Mouse (Mus musculus) heart, embryonic 14.5 days (tissue): ENCODE results near the gene Ubqln1. TPM values are rescaled to one million over a fixed set of nuclear protein-coding genes. Genes with fewer than 3 reads are reported as not detected.
"Not testable (repeated sequence)": the region's sequence is repeated elsewhere in the genome, so short reads cannot be mapped to it uniquely, and the experiment has no call there.

ENCODE experiments used
- ATAC-seq: fragments of 200-750 bp; cut with Nextera tagmentation; 2 replicates; pipeline ENCODE4 v1.8.0; 2017; ENCODE audit warnings: low read depth, moderate TSS enrichment; ENCODE audit not compliant: insufficient number of reproducible peaks, insufficient read depth, low FRiP score
- H3K27ac ChIP-seq, 2 experiments: fragments of 200-500 bp in 1 of 2; fragments of 300-500 bp in 1 of 2; sonication (generic) in 1 of 2; replicated peaks in 1 of 2; 2 replicates each; pipeline ENCODE4 v1.5.1; 2012 to 2014; ENCODE audit warnings: low read depth in 2 of 2, low read length in 2 of 2, control low read depth in 1 of 2, mild to moderate bottlenecking in 1 of 2, mixed read lengths in 1 of 2; ENCODE audit not compliant: control insufficient read depth in 1 of 2, insufficient read depth in 1 of 2
- H3K27me3 ChIP-seq: fragments of 300-500 bp; sonication (generic); 2 replicates; pipeline ENCODE4 v1.6.1; 2014; ENCODE audit warnings: mild to moderate bottlenecking, low read length, control low read depth; ENCODE audit not compliant: control insufficient read depth, insufficient read depth
- H3K36me3 ChIP-seq: fragments of 300-500 bp; sonication (generic); 2 replicates; pipeline ENCODE4 v1.6.1; 2014; ENCODE audit warnings: mild to moderate bottlenecking, control low read depth, low read length, mixed read lengths; ENCODE audit not compliant: control insufficient read depth, insufficient read depth
- H3K4me1 ChIP-seq, 2 experiments: fragments of 200-500 bp in 1 of 2; fragments of 300-500 bp in 1 of 2; sonication (generic) in 1 of 2; 2 replicates each; pipeline ENCODE4 v1.6.1; 2012 to 2014; ENCODE audit warnings: low read length in 2 of 2, control low read depth in 1 of 2, mixed read lengths in 1 of 2; ENCODE audit not compliant: control insufficient read depth in 2 of 2, insufficient read depth in 2 of 2
- H3K4me2 ChIP-seq: fragments of 300-500 bp; sonication (generic); 2 replicates; pipeline ENCODE4 v1.6.1; 2014; ENCODE audit warnings: mild to moderate bottlenecking, low read length
- H3K4me3 ChIP-seq, 2 experiments: fragments of 200-500 bp in 1 of 2; fragments of 300-500 bp in 1 of 2; sonication (generic) in 1 of 2; 2 replicates each; pipeline ENCODE4 v1.5.1; 2012 to 2014; ENCODE audit warnings: low read length in 2 of 2, mild to moderate bottlenecking in 2 of 2, control low read depth in 1 of 2, low read depth in 1 of 2, moderate library complexity in 1 of 2; ENCODE audit not compliant: control insufficient read depth in 1 of 2, insufficient read depth in 1 of 2
- H3K9ac ChIP-seq: fragments of 300-500 bp; sonication (generic); 2 replicates; pipeline ENCODE4 v1.6.1; 2014; ENCODE audit warnings: mild to moderate bottlenecking, low read length
- H3K9me3 ChIP-seq: fragments of 300-500 bp; sonication (generic); 2 replicates; pipeline ENCODE4 v1.6.1; 2016; ENCODE audit warnings: low read length, control low read depth; ENCODE audit not compliant: control insufficient read depth
- WGBS: fragments of 180-500 bp; shearing (Covaris S2); extraction: QIAGEN DNeasy Blood & Tissue Kit; methylation state at CpG from one replicate; pipeline ENCODE4 v1.1.7; 2014; 5-methylcytosine and 5-hydroxymethylcytosine counted together
- polyA plus RNA-seq: library from polyadenylated mRNA; unstranded; fragments of >200 nt; fragmentation: Nextera tagmentation; extraction: Ambion mirVana; gene quantifications from 2 replicates; pipeline ENCODE4 v1.2.1, GENCODE M21; 2014

Ubqln1 gene
- polyA plus RNA-seq, 1 experiment from 2014 or later = 67.2 TPM

GRCm38 (mm10) chr13:58146603-58147002 lies 68.8 kb downstream of the Ubqln1 start:
- H3K9ac ChIP-seq, H3K9me3 ChIP-seq, H3K4me2 ChIP-seq, H3K4me1 ChIP-seq, H3K27me3 ChIP-seq, H3K27ac ChIP-seq, H3K4me3 ChIP-seq, ATAC-seq, H3K36me3 ChIP-seq: not testable (repeated sequence)
- 96% methylated on average over 8 of the region's 8 CpGs for WGBS

DNA sequence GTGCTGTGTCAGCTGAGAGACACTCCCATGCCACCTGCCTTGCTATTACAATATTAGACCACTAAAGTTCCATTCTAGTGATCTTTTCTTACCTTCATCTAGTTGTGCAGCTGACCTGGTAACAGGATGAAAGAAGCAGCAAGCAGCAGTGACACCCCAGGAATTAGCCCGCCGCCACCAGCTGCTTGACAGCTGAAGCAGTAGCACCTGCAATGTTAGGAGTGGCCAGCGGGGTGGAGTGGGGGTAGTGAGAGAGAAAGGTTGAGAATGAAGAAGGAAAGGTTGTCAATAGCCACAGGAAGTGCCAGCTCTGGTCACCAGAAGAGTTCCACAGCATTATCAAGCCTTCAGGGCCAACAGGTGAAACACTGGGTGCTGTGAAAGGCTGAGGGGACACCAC lies 83.8 kb downstream of the Ubqln1 start:
- 47% methylated on average over 3 of the region's 3 CpGs for WGBS
- Histone ChIP-seq H3K4me3 (no peak overlapping the region), H3K4me2 (no peak overlapping the region), H3K9me3 (no peaks in the 10 kb centered on the region; the same call in 1 of the 2 replicates), H3K4me1 (peaks cover 4 to 7% of the 10 kb centered on the region in 2 experiments; a peak in 3 of 4 replicates), H3K36me3 (peaks cover 5% of the 10 kb centered on the region; the same call in 1 of the 2 replicates), H3K27me3 (no peaks in the 10 kb centered on the region), H3K9ac (no peak overlapping the region), H3K27ac (no peak overlapping the region)
- no peak for ATAC-seq

DNA sequence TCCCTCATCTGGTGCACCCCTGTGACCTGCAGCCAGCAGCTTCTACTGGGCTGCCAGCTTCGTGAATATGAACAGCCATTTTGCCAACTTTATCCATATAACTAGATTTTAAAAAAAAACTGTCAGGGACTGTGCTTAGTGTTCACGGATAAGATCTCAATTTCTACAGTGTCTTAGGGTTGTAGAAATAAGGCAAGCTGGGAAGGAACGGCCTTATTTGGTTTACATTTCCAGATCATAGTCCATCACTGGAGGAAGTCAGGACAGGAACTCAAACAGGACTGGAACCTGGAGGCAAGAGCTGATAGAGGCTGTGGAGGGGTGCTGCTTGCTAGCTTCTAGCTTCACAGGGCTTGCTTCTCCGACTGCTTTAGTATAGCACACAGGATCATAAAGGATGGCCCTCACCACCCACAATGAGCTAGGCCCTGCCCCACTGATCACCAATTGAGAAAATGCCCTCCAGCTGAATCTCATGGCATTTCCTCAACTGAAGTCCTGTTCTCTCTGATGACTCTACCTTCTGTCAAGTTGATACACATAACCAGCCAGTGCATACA lies 85.7 kb downstream of the Ubqln1 start:
- H3K4me3 ChIP-seq = peak overlapping the region; percentile 88 to 96
- peaks cover 22% of the 10 kb centered on the region for H3K36me3 ChIP-seq
- H3K9me3 ChIP-seq = no peaks in the 10 kb centered on the region; the same call in 1 of the 2 replicates
- H3K27me3 ChIP-seq = no peaks in the 10 kb centered on the region
- no peak for ATAC-seq
- peak overlapping the region; percentile 100 for H3K9ac ChIP-seq
- peaks cover 6 to 19% of the 10 kb centered on the region in 2 experiments for H3K4me1 ChIP-seq
- H3K4me2 ChIP-seq = peak overlapping the region; percentile 75
- peak overlapping the region; percentile 96 to 99 for H3K27ac ChIP-seq
- WGBS = 35% methylated on average over 4 of the region's 4 CpGs

GRCm38 (mm10) chr13:58128768-58129671 lies 86.4 kb downstream of the Ubqln1 start:
- WGBS = under 1% methylated on average over 65 of the region's 83 CpGs
- H3K9me3 ChIP-seq = no peaks in the 10 kb centered on the region
- peak overlapping the region; percentile 100 for H3K9ac ChIP-seq
- peak overlapping the region; percentile 88 to 96 for H3K4me3 ChIP-seq
- ATAC-seq = peak; percentile 96
- H3K4me2 ChIP-seq = peak overlapping the region; percentile 75
- peak overlapping the region; percentile 97 to 99 for H3K27ac ChIP-seq
- peaks cover 25% of the 10 kb centered on the region for H3K36me3 ChIP-seq
- H3K4me1 ChIP-seq = peaks cover 6 to 25% of the 10 kb centered on the region in 2 experiments
- no peaks in the 10 kb centered on the region for H3K27me3 ChIP-seq

DNA sequence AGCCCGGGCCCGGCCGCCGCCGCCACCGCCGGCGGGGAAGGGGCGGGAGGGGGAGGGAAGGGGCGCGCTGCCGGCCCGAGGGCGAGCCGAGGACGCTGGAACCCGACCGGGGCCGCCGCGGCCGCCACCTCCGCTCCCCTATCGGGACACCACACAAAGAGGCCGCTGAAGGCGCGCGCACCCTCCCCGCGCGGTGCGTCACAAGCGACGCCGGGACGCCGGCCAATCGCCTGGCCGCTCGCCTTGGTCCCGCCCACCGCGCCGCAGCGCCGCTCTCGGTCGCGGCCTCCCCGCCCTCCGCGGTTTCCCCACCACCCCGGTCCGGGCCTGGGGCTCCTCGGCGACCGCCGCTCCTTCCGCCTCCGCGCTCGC lies 87.1 kb downstream of the Ubqln1 start, which contains the start of gene Hnrnpa0:
TSS of gene Hnrnpa0 (minus strand) at position 161 of the 372 bp plus-strand sequence.
- under 1% methylated on average over 36 of the region's 62 CpGs for WGBS
- peak within 1 kb of the TSS; percentile 100 for H3K9ac ChIP-seq
- peak; percentile 95 for ATAC-seq

GRCm38 (mm10) chr13:58127766-58128361 lies 87.6 kb downstream of the Ubqln1 start:
- under 1% methylated on average over 77 of the region's 81 CpGs for WGBS
- Histone ChIP-seq H3K27me3 (no peaks in the 10 kb centered on the region), H3K4me2 (peak overlapping the region; percentile 75), H3K36me3 (peaks cover 25% of the 10 kb centered on the region), H3K4me1 (peaks cover 6 to 29% of the 10 kb centered on the region in 2 experiments), H3K4me3 (peak overlapping the region; percentile 96 to 99), H3K27ac (peak overlapping the region; percentile 98 to 99), H3K9me3 (no peaks in the 10 kb centered on the region), H3K9ac (peak overlapping the region; percentile 100)
- ATAC-seq = peak; percentile 10; the same call in 1 of the 2 replicates

More for the DNA sequence above, 87.1 kb downstream of the Ubqln1 start, which contains the start of gene Hnrnpa0:
- H3K27ac ChIP-seq = peak within 1 kb of the TSS; percentile 98 to 99
- H3K9me3 ChIP-seq = no peaks in the 10 kb centered on the region
- peak within 1 kb of the TSS; percentile 75 for H3K4me2 ChIP-seq
- H3K36me3 ChIP-seq = peaks cover 25% of the 10 kb centered on the region
- peaks cover 6 to 28% of the 10 kb centered on the region in 2 experiments for H3K4me1 ChIP-seq
- no peaks in the 10 kb centered on the region for H3K27me3 ChIP-seq
- peak within 1 kb of the TSS; percentile 96 to 99 for H3K4me3 ChIP-seq
